Mouse (Mus musculus) kidney, adult 2 months (tissue): ENCODE results near the gene Depdc7. TPM values are rescaled to one million over a fixed set of nuclear protein-coding genes. Genes with fewer than 3 reads are reported as not detected.

Experiments
- DNase-seq: peaks from one replicate; pipeline ENCODE4 v3.0.0; 2021
- H3K27ac ChIP-seq: fragments of 200-500 bp; 2 replicates; pipeline ENCODE4 v1.5.1; 2012; ENCODE audit warnings: low read depth, low read length, control low read depth, inconsistent platforms; ENCODE audit not compliant: insufficient read depth
- H3K27me3 ChIP-seq: fragments of 200-500 bp; replicated peaks from 2 replicates; pipeline ENCODE4 v1.6.1; 2012; ENCODE audit warnings: mild to moderate bottlenecking, moderate library complexity, low read length, inconsistent platforms; ENCODE audit not compliant: control insufficient read depth, insufficient read depth
- H3K36me3 ChIP-seq: fragments of 200-500 bp; 2 replicates; pipeline ENCODE4 v1.6.1; 2012; ENCODE audit warnings: mild to moderate bottlenecking, moderate library complexity, low read length, inconsistent platforms; ENCODE audit not compliant: control insufficient read depth, insufficient read depth
- H3K4me1 ChIP-seq: fragments of 200-500 bp; 2 replicates; pipeline ENCODE4 v1.6.1; 2011; ENCODE audit warnings: low read length; ENCODE audit not compliant: control insufficient read depth, insufficient read depth
- H3K4me3 ChIP-seq: fragments of 200-500 bp; 2 replicates; pipeline ENCODE4 v1.5.1; 2011; ENCODE audit warnings: mild to moderate bottlenecking, low read depth, low read length, control low read depth; ENCODE audit not compliant: insufficient read depth
- CTCF ChIP-seq: fragments of 200-500 bp; conservative IDR thresholded peaks from 2 replicates; pipeline ENCODE4 v1.5.1; 2011; ENCODE audit warnings: low read depth, mild to moderate bottlenecking, control low read depth, low read length, moderate library complexity, mixed read lengths; ENCODE audit not compliant: insufficient read depth, insufficient read length
- POLR2A ChIP-seq: fragments of 200-500 bp; IDR thresholded peaks from one replicate; pipeline ENCODE4 v1.6.1; 2011; ENCODE audit warnings: low read depth, low read length, control low read depth
- WGBS: fragments of 180-500 bp; shearing (Covaris S2); methylation state at CpG from one replicate; pipeline ENCODE4 v1.1.7; 2018; 5-methylcytosine and 5-hydroxymethylcytosine counted together
- polyA plus RNA-seq: library from polyadenylated mRNA; depleted of rRNA; stranded (reverse); fragments of >200 nt; gene quantifications from 2 replicates; pipeline ENCODE4 v1.2.3, GENCODE M21; 2012

Gene Depdc7
- polyA plus RNA-seq, 1 experiment, result 16.0 TPM

DNA sequence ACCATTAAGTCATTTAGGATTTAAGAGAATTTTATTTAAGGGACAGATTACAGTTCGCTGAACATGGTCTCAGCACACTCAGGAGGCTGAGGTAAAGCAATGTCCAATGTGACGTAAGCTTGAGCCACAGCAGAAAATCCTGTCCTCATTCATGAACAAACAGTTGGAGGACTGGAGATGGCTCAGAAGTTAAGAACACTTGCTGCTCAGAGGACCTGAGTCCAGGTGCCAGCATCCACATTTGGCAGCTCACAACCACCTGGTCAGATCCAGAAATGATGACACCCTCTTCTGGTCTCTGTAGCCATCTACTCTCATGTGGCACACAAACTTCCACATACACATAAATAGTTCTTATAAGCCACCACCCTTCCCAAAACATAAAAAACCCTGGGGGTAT lies 3.0 kb downstream of the Depdc7 start:
- H3K27ac ChIP-seq, result no peak overlapping the region
- no peaks in the 10 kb centered on the region for H3K27me3 ChIP-seq
- 67% methylated on average over 2 of the region's 2 CpGs for WGBS
- H3K36me3 ChIP-seq, result no peaks in the 10 kb centered on the region
- peaks cover 27% of the 10 kb centered on the region for H3K4me1 ChIP-seq
- no peak for DNase-seq
- TF ChIP-seq CTCF (no peak), POLR2A (no peak)
- no peak overlapping the region for H3K4me3 ChIP-seq

- Histone ChIP-seq H3K27me3 (no peaks in the 10 kb centered on the region), H3K36me3 (no peaks in the 10 kb centered on the region), H3K4me3 (no peak overlapping the region), H3K4me1 (peaks cover 33% of the 10 kb centered on the region), H3K27ac (no peak overlapping the region)
- peak; percentile 20 for DNase-seq
- WGBS, result 46% methylated on average over 7 of the region's 7 CpGs
- TF ChIP-seq POLR2A (no peak), CTCF (no peak)
Observed at GRCm38 (mm10) chr2:104736241-104736640, 6.4 kb downstream of the Depdc7 start.

DNA sequence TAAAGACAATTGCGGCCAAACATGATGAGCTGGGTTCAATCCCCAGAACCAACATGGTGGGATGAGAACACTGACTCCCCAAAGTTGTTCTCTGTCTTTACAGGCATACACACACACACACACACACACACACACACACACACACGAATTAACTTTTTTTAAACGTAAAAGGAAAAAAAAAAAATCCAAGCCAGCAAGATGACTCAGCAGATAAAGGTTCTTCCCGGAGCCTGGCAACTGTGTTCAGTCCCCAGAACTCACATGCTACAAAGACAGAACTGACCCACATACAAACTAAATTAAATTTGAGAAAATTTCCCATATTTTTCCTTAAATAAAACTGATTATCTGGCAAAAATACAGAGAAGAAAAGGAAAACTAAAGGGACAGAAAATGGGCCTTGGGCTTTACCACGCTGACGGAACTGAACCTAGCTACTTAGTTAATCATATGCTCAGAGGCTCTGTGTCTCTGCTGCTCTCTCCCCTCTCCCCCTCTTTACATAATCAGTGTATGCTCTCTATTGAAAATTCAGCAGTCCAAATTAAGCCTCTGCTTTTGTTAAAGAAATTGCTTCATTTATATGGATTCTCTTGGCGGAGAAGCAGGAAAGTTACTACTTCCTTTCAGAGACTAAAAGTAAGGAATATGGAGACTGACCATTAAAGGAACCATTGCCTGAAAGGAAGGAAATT lies 10.0 kb downstream of the Depdc7 start:
- WGBS, result 49% methylated on average over 7 of the region's 7 CpGs
- TF ChIP-seq CTCF, result no peak
- no peak for TF ChIP-seq POLR2A
- H3K27ac ChIP-seq, result peak overlapping the region; percentile 10; the same call in 1 of the 2 replicates
- no peaks in the 10 kb centered on the region for H3K36me3 ChIP-seq
- H3K4me1 ChIP-seq, result peaks cover 19% of the 10 kb centered on the region
- H3K27me3 ChIP-seq, result no peaks in the 10 kb centered on the region
- H3K4me3 ChIP-seq, result no peak overlapping the region
- DNase-seq, result peak; percentile 39

DNA sequence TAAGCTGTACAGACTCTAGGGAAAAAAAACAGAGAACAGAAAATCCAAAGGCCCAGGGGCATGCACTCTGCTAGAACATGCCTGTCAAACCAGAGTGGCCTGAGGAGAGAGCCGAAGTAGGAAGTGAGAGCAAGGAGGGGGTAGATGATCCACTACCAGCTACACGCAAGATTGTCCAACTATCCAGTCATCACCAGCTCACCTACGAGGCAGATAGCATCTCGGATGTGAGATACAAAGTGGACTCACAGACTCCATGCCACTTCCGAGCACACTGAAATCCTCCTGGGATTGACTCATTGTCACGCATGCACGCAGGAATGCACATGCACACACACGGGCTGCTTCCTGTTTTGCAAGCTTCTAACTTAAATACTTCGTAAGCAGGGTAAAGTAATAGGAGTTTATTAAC lies 10.6 kb downstream of the Depdc7 start:
- Histone ChIP-seq H3K4me3 (no peak overlapping the region), H3K27me3 (no peaks in the 10 kb centered on the region), H3K4me1 (peaks cover 18% of the 10 kb centered on the region), H3K27ac (no peak overlapping the region), H3K36me3 (no peaks in the 10 kb centered on the region)
- 56% methylated on average over 9 of the region's 9 CpGs for WGBS
- peak; percentile 20 for DNase-seq
- TF ChIP-seq POLR2A, result no peak
- no peak for TF ChIP-seq CTCF

DNA sequence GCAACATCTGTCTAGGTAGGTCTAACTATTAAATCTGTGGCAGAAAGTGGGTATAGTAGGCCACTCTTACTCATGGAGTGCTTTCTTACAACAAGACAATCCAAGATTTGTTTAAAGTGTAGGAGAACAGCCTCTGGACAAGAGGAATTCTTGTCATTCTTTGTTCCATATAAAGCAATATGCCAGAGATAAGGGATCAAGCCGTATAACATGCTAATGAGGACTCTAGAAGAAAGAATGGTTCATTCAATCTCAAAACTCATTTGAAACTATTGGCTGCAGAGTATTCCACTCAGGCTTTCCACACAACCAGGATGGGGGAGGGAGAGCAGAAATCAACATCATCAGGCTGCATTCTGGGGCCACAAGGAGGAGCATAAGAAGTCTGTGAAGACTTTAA lies 15.3 kb downstream of the Depdc7 start:
- 76% methylated on average over 1 of the region's 1 CpGs for WGBS
- Histone ChIP-seq H3K4me3 (no peak overlapping the region), H3K27me3 (no peaks in the 10 kb centered on the region), H3K4me1 (peaks cover 5% of the 10 kb centered on the region), H3K27ac (no peak overlapping the region), H3K36me3 (no peaks in the 10 kb centered on the region)
- no peak for TF ChIP-seq POLR2A
- TF ChIP-seq CTCF, result no peak
- no peak for DNase-seq

DNA sequence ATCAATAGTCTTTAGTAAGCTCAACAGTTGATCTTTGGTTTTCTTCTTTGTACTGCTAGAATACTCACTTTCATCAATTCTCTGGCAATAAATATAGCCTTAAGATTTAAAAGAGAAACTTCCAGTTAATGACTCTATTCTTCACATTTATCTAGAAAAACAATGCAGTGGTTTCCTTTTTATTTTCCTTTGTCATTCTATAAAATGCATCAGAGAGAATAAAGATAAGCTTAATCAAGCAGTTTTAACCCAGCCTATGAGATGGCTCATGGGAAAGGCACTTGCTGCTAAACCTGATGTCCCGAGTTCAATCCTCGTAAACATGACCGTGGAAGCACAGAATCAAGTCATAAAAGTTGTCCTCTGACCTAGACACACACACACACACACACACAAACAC lies 20.7 kb downstream of the Depdc7 start:
- 36% methylated on average over 3 of the region's 3 CpGs for WGBS

DNA sequence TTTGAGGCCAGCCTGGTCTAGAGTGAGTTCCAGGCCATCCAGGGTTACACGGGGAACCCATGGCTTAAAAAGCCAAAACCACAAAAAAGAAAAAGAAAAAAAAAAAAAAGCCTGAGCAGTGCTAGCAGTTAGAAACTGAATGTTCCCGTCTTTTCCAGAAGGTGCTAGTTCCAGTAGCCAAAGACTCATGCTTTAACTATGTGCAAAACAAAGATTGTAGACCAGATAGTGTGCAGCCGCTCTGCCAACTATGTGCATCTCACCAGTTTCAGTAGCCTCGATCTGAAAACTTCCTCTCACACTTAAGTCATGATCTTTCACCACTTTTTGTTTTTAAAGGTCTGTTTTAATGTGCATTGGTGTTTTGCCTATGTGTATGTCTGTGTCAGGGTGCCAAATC lies 24.9 kb downstream of the Depdc7 start:
- Histone ChIP-seq H3K4me3 (no peak overlapping the region), H3K4me1 (no peaks in the 10 kb centered on the region), H3K27me3 (no peaks in the 10 kb centered on the region), H3K27ac (no peak overlapping the region), H3K36me3 (no peaks in the 10 kb centered on the region)
- no peak for TF ChIP-seq CTCF
- TF ChIP-seq POLR2A, result no peak
- DNase-seq, result no peak
- 73% methylated on average over 4 of the region's 4 CpGs for WGBS

More for the DNA sequence above, 20.7 kb downstream of the Depdc7 start:
- Histone ChIP-seq H3K4me1 (no peaks in the 10 kb centered on the region), H3K36me3 (no peaks in the 10 kb centered on the region), H3K27ac (no peak overlapping the region), H3K27me3 (no peaks in the 10 kb centered on the region), H3K4me3 (no peak overlapping the region)
- no peak for DNase-seq
- TF ChIP-seq POLR2A (no peak), CTCF (no peak)
